Mouse (Mus musculus) brown adipose tissue, adult 24 weeks (tissue): ENCODE measurements around the gene Hmgn2. TPM values are rescaled to one million over a fixed set of nuclear protein-coding genes. Genes with fewer than 3 reads are reported as not detected.
A peak's percentile ranks its signal among the peaks of the same experiment; 100 is the strongest.

ENCODE experiments used
- H3K27ac ChIP-seq: fragments of 200-500 bp; replicated peaks from 2 replicates; pipeline ENCODE4 v1.5.1; 2012; ENCODE audit warnings: low read depth, mild to moderate bottlenecking, low read length
- H3K4me1 ChIP-seq: fragments of 200-500 bp; 2 replicates; pipeline ENCODE4 v1.6.1; 2012; ENCODE audit warnings: low read length, mixed read lengths; ENCODE audit not compliant: control insufficient read depth, insufficient read depth, insufficient read length
- H3K4me3 ChIP-seq: fragments of 200-500 bp; 2 replicates; pipeline ENCODE4 v1.5.1; 2012; ENCODE audit warnings: low read depth, mild to moderate bottlenecking, low read length, moderate library complexity; ENCODE audit not compliant: insufficient read depth
- polyA plus RNA-seq: library from polyadenylated mRNA; stranded (reverse); fragments of >200 nt; gene quantifications from 2 replicates; pipeline ENCODE4 v1.2.4, GENCODE M21; 2012; ENCODE audit not compliant: missing spikeins, insufficient read depth, insufficient read length

The Hmgn2 gene
- 63.7 and 65.2 TPM in 2 replicates for polyA plus RNA-seq

DNA sequence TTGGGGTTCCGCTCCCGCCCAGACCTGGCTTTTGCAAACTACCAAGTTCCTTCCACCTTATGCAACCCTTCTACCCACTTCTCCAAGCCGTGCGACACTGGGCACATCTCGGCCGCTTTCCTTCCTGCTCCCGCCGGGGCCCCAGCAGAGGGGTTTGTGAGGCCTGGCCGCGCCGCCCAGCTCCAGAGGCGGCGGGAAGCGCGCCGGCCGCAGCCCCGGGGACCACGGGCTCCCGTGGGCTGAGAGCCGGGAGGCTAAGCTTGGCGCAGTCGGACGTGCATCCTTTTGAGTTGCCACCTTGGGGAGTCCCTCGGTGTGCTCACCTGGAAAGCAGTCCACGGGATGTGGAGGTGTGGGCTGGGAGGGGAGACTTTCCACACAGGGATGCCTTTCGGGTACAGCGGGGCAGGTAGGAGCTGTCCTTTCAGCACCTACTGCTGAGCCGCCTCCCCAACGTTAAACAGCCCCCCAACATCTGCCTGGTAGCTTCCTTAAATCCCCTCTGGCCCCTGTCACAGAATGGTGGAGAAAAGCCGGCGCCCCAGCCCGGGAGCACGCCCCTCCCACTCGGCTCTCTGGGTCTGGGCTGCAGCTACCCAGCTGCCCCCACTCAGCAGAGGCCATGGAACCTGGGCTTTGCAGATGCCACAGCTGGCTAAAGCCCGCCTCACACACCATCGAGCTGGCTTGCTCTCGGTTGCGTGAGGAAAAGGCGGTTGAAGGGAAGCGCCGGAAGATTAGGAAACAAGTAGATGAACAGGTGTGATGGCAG, at the start of gene Hmgn2:
Gene Hmgn2, minus strand, starts transcription at position 501 of the 772 bp plus-strand sequence.
- H3K27ac ChIP-seq: peak within 1 kb of the TSS; percentile 65
- no peaks in the 10 kb centered on the region; the same call in 1 of the 2 replicates for H3K4me1 ChIP-seq
- peak within 1 kb of the TSS; percentile 77 for H3K4me3 ChIP-seq

DNA sequence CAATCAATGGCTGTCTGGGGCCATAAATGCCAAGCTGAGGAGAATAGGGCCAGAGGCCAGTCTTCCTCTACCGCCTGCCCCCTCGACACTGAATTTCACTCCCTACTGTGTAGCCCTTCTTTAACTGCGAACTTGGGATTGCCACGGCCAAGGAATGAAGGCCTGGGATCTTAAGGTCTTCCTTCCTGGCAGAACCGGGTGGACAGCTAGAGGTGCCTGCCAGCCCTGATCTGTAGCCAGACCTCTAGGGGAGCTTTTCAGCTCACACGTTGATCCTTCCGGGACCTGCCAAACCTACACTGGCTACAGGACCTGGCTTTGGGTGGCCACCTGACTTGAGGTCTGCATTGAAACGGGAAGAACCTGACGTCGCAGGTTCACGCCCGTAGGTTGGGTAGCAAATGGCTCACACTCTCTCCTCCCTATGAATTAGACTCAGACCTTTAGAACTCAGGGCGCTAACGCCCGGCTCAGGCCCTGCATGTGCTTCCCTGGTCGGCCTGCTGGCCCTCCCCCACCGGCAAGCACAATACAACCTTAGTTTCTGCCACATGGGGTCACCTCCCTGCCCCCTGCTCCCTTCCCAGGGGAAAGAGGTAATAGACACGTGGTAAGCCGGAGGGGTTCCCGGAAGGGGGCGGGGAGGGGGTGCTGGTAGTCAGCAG, 48.9 kb upstream of the Hmgn2 start:
- H3K4me3 ChIP-seq: no peak overlapping the region

DNA sequence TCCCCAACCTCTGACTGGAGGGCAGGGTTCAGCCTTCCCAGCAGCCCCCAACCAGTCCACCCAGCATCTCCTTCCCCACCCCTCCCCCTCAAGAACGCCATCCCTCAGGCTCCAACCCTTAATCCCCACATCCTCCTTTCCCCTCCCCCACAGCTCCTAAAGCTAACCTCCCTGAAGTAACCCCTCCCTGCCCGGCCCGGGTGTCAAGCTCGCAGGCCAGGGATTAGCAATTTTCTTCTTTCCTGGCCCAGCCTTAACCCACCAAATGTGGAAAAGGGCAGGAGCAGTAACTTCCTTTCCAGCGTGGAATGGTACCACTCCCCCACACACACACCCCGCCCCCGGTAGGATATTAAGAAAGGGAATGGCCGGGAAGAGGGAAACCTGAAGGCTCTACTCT, 48.3 kb upstream of the Hmgn2 start:
- no peak overlapping the region for H3K4me3 ChIP-seq
- no peak overlapping the region for H3K27ac ChIP-seq
- no peaks in the 10 kb centered on the region for H3K4me1 ChIP-seq

More for the DNA sequence above, 48.9 kb upstream of the Hmgn2 start:
- Histone ChIP-seq H3K27ac (no peak overlapping the region), H3K4me1 (no peaks in the 10 kb centered on the region)

DNA sequence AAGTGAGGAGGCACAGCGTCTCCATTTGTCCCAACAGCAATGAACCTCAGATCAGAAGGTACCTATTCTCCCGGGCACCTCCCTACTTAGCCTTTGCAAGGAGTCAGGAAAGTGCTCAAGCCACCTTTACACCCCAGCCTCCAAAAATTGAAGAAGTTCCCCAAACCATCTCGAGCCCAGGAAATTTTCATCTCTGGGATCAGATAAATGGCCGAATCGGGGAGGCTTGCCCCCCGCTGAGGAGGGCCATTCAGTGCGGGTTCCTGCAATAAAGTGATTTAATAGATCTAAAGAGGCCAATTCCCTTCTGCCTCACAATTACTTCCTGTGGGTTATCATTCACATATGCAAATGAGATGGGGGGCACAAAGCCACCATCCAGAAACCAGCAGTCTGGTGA, 47.8 kb upstream of the Hmgn2 start:
- Histone ChIP-seq H3K4me3 (no peak overlapping the region), H3K4me1 (no peaks in the 10 kb centered on the region), H3K27ac (no peak overlapping the region)

DNA sequence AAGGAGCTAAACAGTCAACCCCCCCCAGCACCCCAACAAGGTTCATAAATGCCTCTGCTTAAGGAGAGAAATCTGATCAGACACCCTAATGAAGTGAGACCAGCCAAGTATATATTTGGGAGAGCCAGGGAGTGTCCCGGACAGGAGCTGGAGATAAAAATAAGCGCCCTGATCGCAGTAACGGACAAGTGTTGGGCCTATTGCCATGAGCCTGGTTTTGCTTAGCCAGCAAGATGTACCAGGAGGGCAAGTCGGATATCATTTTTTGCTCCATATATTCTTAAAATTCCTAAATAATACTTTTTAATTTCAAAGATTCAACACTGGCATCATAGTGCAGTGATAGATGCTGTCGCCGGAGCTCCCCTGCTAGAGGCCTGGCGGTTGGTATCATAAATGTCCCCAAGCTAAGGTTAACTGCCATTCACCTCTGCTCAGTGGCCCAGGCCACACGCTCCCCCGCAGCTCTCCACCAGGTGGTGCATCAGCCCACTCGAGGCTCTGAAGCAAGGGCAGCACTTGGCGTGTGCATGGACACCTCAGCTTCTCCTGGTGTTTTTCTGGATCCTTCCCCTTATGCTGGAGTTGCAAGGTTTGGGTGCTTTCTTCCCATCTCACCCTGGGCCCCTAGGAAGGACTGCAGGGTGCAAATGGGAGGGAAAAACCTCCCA, 44.5 kb upstream of the Hmgn2 start:
- Histone ChIP-seq H3K4me3 (no peak overlapping the region), H3K27ac (no peak overlapping the region), H3K4me1 (no peaks in the 10 kb centered on the region)

DNA sequence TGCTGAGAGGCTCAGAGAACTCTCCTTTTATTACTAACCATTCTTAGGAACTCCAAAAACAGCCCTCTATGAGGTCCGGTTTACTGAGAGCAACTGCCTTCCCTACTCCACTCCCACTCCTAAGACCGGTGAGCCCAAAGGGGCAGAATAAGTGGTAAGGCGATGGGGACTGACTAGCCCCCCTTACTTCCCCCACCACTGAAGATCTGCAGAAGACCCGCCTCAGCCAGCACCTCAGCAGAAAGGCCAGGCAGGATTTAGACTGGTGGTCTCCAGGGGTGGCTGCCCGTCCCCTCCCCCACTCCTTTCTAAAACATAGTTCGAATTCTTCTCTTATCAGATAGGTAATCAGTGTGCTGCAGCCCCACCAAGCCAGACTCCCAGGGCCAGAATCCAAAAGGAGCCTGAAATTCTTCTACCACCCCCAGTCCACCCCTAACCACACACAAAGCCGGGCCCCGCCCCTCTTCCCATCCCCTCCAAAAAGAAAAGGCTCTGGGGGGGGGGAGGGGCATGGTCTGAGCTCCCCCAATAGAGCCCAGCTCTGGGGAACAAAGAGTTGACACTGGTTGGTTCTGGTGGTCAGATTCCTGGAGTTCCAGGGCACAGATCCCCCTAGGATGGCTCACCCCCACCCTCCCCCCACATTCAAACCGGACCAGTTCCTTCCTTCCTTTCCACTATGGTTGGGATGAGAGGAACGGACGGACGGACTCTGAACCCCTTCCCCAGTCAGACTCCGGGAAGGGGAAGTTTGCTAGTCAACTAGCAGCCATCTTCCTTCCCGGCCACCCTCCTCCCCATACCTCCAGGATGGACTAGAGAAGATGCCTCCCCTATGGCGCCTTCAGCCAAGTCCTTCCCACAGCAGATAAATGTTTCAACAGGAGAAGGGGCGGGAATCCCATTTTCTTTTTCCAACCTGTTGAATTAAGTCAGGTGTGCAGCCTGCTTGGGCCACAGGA, 43.3 kb upstream of the Hmgn2 start:
- Histone ChIP-seq H3K4me3 (no peak overlapping the region), H3K4me1 (no peaks in the 10 kb centered on the region), H3K27ac (no peak overlapping the region)

DNA sequence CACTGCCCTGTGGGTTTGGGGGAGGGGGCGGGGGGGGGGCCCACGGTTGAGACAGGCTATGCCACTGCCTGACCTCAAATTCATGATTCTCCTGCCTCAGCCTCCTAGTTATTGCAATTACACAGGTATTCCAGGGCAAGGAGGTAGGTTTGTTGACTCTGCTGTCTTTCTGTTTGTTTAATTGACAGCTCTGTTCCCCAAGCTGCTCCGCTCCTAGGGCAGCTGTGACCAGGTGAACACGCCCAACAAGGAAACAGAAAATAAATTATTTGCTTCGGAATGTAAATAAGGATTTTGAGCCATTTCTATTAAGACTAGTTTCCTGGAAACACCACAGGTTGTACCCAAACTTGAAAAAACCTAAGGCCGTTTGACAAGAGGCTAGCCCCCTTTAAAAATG, 41.3 kb upstream of the Hmgn2 start:
- Histone ChIP-seq H3K4me1 (no peaks in the 10 kb centered on the region), H3K27ac (no peak overlapping the region), H3K4me3 (no peak overlapping the region)

DNA sequence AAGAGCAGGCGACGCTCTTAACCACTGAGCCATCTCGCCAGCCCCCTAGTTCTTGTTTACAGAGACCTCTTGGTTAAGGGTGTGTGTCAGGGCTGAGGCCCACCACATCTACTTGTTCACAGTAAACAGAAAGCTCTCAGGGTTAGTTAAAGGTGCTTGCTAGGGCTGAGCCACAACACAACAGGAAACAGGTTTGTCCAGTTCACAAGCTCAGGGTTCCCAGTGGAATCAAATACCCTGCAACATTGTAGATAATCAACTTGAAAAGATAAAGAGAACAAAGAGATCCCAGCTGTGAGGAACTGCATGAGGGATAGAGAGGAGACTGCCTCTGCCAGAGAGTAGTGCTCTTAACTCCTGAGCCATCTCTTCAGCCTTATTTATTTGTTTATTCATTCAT, 38.4 kb upstream of the Hmgn2 start:
- no peaks in the 10 kb centered on the region for H3K4me1 ChIP-seq
- no peak overlapping the region for H3K4me3 ChIP-seq
- no peak overlapping the region for H3K27ac ChIP-seq

DNA sequence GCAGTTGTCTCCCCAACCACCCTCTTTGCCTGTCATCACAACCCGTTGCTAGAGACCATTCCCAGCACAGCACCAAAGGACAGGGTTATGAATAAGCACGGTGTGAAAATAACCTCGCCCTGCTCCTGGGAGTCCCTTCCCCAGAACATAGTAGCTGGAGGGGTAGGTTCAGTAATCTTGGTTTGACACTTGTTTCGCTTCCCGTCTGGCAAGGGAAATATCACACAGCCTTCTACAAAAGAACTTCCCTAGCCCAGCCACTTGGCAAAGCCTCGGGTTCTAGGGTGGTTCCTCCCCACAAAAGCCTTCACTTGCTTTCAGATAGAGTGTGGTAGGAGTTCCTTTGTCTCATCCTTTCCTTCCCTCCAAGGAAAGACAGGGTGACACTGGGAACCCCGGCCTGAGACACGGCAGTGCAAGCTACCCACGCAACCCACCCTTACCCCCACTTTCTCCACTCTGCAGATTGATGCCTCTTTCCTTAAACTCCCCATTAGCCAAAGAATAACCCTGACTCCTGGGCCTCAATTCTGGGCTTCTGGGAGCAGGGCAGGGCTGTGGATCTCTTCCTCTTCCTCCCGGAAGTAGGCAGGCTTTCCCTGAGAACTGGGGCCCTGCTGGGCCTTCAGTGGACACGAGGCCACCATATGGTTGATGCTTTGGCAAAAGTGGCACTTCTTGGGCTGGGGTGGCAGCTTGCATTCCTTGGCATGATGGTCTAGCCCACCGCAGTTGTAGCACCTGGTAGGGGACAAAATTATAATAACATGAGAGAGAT, 37.3 kb upstream of the Hmgn2 start:
- H3K4me3 ChIP-seq: no peak overlapping the region
- no peaks in the 10 kb centered on the region for H3K4me1 ChIP-seq
- no peak overlapping the region for H3K27ac ChIP-seq

DNA sequence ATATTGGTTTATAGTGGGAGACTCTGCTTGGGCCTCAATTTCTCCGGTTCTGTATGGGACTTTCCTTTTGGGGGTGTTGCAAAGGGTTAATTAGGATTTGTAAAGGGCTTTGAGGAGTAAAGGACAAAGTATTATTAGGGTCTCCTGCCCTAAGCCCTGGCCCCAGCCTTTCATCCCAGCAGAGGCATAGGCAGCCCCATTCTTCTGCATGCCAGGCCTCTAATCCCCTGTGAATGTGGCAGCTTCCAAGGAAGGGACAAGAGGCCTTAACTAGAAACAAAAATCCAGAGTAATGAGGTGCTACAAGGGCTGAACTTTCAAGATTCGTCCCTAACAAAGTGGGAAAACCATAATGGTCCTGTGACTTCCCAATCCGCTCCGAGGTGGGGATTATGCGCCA, 34.5 kb upstream of the Hmgn2 start:
- Histone ChIP-seq H3K4me1 (no peaks in the 10 kb centered on the region), H3K4me3 (no peak overlapping the region), H3K27ac (no peak overlapping the region)

DNA sequence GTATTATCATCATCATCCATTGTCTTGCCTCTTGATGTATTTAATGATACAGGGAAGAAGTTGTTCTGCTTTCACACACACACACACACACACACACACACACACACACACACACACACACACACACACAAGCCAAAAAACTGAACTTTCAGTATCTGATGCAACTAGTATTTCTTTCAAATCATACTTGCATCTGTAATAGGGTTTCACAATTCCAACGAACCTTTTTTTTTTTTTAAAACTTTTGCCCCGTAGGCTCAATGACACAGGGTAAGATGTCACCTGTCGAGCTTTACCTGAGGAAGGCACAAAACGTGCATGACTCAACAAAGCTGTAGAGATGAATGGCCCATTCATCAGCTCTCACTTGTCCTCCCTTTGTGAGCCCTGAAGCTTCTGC, 33.8 kb upstream of the Hmgn2 start:
- no peak overlapping the region for H3K4me3 ChIP-seq
- no peak overlapping the region for H3K27ac ChIP-seq
- no peaks in the 10 kb centered on the region for H3K4me1 ChIP-seq

DNA sequence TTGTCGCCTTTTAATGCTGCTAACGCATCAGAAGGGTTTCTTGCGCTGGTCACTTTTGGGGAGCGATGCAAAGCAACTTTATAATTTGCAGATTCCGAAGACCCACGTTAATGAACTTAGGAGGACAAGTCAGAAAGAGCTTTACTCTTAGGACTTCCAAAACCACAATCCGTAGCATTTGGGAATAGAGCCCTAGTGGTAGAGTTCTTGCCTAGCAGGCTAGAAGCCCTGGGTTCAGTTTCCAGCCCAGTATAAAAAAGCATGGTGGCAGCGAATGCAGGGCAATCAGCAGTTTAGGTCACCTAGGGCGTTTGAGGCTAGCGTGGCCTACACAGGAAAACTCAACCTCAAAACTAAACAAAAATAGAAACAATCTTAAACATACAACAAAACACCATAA, 33.3 kb upstream of the Hmgn2 start:
- H3K27ac ChIP-seq: no peak overlapping the region
- H3K4me1 ChIP-seq: no peaks in the 10 kb centered on the region

DNA sequence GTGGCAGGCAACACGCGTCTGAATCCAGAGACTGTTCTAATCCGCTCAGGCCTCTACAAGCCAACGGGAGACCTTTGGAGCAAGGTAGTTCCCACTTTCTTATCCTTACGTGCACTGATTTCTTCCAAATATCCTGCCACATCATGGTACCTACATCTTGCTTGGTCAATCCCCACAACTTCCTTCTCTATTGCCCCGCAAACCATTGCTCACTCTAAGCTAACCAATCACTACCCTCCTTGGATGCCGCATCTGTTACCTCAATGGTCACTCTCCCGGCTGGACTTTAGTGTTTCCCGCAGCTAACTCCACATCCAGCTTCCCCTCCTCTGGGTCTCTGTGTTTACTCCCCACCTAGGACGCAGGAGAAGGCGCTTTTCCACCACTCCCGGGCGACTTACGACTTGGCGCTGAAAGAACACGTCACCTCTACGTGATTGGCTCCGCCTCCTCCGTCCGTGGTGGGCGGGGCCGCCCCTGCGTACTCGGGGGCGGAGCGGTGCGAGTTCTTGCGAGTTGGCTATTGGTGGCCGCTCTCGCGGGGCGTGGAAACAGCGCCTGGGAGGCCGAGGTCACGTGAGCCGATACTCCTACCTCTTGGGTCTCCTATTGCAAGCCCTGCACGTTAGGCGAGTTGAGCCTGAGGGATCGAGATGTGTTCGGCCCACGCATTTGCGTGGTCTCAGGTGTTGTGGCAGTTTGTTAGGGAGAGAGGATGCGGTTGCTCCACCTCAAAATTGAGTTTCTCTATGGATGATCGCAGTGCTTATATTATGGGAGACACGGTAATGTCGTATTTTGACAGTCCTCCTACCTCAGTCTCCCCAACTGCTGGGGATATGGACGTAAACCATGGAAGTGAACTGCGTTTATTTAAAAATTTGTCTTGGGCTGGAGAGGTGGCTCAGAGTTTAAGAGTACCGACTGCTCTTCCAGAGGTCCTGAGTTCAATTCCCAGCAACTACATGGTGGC, 32.3 kb upstream of the Hmgn2 start, which contains the start of gene Dhdds:
Gene Dhdds, minus strand, starts transcription at position 453 of the 973 bp plus-strand sequence.
- H3K4me1 ChIP-seq: no peaks in the 10 kb centered on the region
- H3K27ac ChIP-seq: peak within 1 kb of the TSS; percentile 4; the same call in 1 of the 2 replicates
- H3K4me3 ChIP-seq: peak within 1 kb of the TSS; percentile 82

More for the DNA sequence above, 33.3 kb upstream of the Hmgn2 start:
- no peak overlapping the region for H3K4me3 ChIP-seq
